Mouse (Mus musculus) thymus, adult 2 months (tissue): ENCODE measurements around the gene Msl1.

ENCODE experiments used
- CTCF ChIP-seq: fragments of 200-500 bp; IDR thresholded peaks from 2 replicates; pipeline ENCODE4 v1.5.1; 2012; ENCODE audit warnings: mild to moderate bottlenecking, control low read depth, low read length, moderate library complexity, borderline replicate concordance; ENCODE audit not compliant: control insufficient read depth, poor library complexity, insufficient read depth; ENCODE audit errors: extremely low read depth
- POLR2A ChIP-seq: fragments of 200-500 bp; IDR thresholded peaks from 2 replicates; pipeline ENCODE4 v1.6.1; 2012; ENCODE audit warnings: mild to moderate bottlenecking, low read length, control low read depth, moderate library complexity; ENCODE audit not compliant: control insufficient read depth, poor library complexity, insufficient read depth; ENCODE audit errors: extremely low read depth

DNA sequence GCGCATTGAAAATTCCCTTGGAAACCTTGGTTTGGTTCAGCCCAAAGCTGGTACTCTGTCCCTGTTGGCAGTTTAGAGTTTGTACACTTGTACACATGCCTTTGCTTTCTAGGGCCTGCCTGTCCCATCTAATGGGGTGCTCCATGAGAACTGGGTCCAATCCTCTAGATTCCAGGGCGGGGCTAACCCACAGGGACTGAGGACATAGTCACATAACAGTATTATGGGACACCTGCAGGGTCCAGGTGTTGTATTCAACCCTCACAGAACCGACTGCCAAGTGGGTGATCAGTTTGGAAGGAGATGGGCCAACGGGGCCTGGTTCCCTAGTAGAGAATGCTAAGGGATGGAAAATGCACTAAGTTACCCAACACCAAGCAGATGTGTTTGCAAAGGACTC is 33.4 kb upstream of the Msl1 start:
- TF ChIP-seq POLR2A (no peak), CTCF (no peak)
